Mouse (Mus musculus): ENCODE data around the gene Gm10439.
"Not testable (repeated sequence)": the region's sequence is repeated elsewhere in the genome, so short reads cannot be mapped to it uniquely, and the experiment has no call there.

The Gm10439 gene

DNA sequence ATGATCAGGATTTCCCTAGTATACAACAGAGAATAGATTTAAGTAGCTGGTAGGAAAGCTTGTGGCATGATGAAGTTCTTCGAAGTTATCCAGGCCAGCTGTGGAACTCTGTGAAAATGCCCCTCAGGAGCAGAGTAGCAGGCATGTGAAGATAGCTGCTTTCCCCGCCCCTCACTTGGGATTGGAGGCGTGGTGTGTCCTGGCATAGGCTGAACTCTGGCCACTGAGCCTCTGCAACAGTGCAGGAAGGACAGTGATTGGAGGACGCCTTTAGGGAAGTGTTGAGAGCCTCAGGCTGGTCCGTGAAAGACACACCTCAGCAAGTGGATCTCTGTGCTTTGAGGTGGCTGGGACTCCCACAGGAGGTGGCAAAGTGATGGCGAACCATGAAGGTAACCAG, at the start of gene Gm10439:
TSS of gene Gm10439 (plus strand) at position 301 of the 400 bp plus-strand sequence.
- DNase-seq (ENCODE audit: low read depth, low spot score): not testable (repeated sequence)
